11 mouse cellular contexts compared by ENCODE assay signal in the genomic region with DNA sequence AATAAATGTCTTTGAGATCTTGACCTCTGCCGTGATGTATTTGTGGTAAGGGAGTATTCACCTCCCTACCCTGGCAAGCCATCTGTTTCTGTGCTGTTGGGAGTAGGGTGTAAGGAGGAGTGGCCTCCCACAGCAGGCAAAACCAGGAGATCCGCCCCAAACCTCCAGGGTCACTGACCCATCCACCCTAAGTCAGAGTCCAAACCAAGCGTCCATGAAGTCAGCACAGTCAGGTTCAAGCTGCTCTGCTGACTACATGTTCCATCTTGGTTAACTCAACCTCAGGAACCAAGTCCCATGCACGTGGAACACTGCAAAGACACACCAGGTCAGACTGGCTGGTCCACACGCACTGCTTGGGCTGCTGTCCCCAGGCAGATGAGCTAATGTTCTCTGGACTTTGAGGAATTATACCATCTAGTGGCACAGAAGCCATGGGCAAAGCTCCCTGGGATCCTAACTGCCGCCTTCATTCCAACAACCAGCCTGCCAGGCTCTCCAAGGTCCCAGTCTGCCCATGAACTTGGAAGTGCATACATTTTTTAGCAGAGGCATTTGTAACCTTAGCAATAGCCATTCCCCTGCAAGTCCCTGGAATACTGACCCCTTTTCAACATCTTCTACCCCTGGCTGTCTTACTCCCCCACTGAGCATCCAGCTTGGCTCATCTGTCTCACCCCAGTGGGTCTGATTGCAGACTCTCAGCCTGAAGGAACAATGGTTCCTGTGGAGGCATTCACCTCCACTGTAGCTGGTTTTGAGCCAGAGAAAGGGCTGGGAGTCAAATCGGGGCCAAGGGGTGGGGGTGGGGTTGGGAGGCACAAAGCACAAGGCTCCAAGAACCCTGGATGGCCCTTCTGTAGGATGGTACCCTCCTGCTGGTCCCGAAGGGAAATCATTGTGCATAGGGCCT.
DNase-seq lines count a peak whose midpoint lies in the region; ATAC-seq and TF ChIP-seq lines count a peak whose summit lies in the region.
"Had no signal": no experiment of that assay in that cellular context is flagged by ENCODE, and none has a peak within 500 bp of the region (broad histone marks: within the 10 kb centered on the region; RNA-seq: fewer than 3 reads in every experiment).

No protein-coding gene starts in this region.

- no peak overlapping the region for H3K4me2 ChIP-seq in lung, embryonic 16.5 days (ENCODE audit: low read depth, low read length)
- no peak overlapping the region for H3K4me2 ChIP-seq in forebrain, embryonic 15.5 days (replicated peaks)
- no peak overlapping the region for H3K4me2 ChIP-seq in neural tube, embryonic 15.5 days

- no peak overlapping the region for H3K9ac ChIP-seq in lung, embryonic 16.5 days (ENCODE audit: low read length)
- no peak overlapping the region for H3K9ac ChIP-seq in forebrain, embryonic 15.5 days (replicated peaks)
- no peak overlapping the region for H3K9ac ChIP-seq in neural tube, embryonic 15.5 days (replicated peaks)

- no peak overlapping the region for H3K4me3 ChIP-seq in lung, embryonic 16.5 days (ENCODE audit: low read length)
- no peak overlapping the region for H3K4me3 ChIP-seq in lung, adult 2 months (replicated peaks; ENCODE audit: extremely low read depth, low read depth, low read length)
- H3K4me3 ChIP-seq in forebrain, embryonic 15.5 days = no peak overlapping the region
- H3K4me3 ChIP-seq in neural tube, embryonic 15.5 days (replicated peaks) = no peak overlapping the region

- TF ChIP-seq CTCF in lung, adult 2 months (IDR thresholded peaks at IDR 0.05; ENCODE audit: insufficient read depth, low read length) = no peak

- TF ChIP-seq POLR2A in lung, adult 2 months (IDR thresholded peaks at IDR 0.05; ENCODE audit: borderline replicate concordance, extremely low read depth, low read depth, low read length) = no peak

- H3K27ac ChIP-seq in lung, embryonic 16.5 days (ENCODE audit: low read length) = no peak overlapping the region
- H3K27ac ChIP-seq in forebrain, embryonic 15.5 days (replicated peaks) = peak overlapping the region; percentile 51; the same call in 1 of the 2 replicates
- H3K27ac ChIP-seq in neural tube, embryonic 15.5 days (replicated peaks) = peak overlapping the region; percentile 76

- no peak for DNase-seq in lung, adult 2 months
- DNase-seq in kidney, postnatal 36 days = peak; percentile 73 to 79
- no peak for DNase-seq in ovary, adult 18-20 months (ENCODE audit: low spot score)
- no peak for DNase-seq in thymus, postnatal 4 days
- DNase-seq in gastrocnemius, postnatal 14 days = no peak
- DNase-seq: adrenal gland, adult 8-10 months; cerebellum, adult 9-11 months; heart, postnatal 10 days had no signal

- H3K36me3 ChIP-seq in lung, embryonic 16.5 days (ENCODE audit: control insufficient read depth, insufficient read depth, low read length) = peaks cover 19% of the 10 kb centered on the region
- no peaks in the 10 kb centered on the region for H3K36me3 ChIP-seq in forebrain, embryonic 15.5 days
- no peaks in the 10 kb centered on the region; the same call in 1 of the 2 replicates for H3K36me3 ChIP-seq in neural tube, embryonic 15.5 days

- 60% methylated on average over 8 of the region's 8 CpGs for WGBS in lung, embryonic 16.5 days
- WGBS in lung, adult 2 months = 71% methylated on average over 8 of the region's 8 CpGs
- WGBS in forebrain, embryonic 15.5 days = 38% methylated on average over 8 of the region's 8 CpGs
- WGBS in neural tube, embryonic 15.5 days = 25% methylated on average over 8 of the region's 8 CpGs

- 0 out of 2 replicates have a peak, but pooled peaks have one; percentile 13 for ATAC-seq in lung, embryonic 16.5 days (ENCODE audit: low read depth)
- 0 out of 2 replicates have a peak, but pooled peaks have one; percentile 15 for ATAC-seq in forebrain, embryonic 15.5 days (replicated peaks)
- peak; percentile 77 for ATAC-seq in neural tube, embryonic 15.5 days (ENCODE audit: low FRiP score)

- no peaks in the 10 kb centered on the region for H3K4me1 ChIP-seq in lung, embryonic 16.5 days (replicated peaks; ENCODE audit: control insufficient read depth, insufficient read depth, low read length)
- no peaks in the 10 kb centered on the region for H3K4me1 ChIP-seq in lung, adult 2 months (ENCODE audit: control insufficient read depth, insufficient read depth, low read length)
- peaks cover 13% of the 10 kb centered on the region; the same call in 1 of the 2 replicates for H3K4me1 ChIP-seq in forebrain, embryonic 15.5 days
- peaks cover 22% of the 10 kb centered on the region for H3K4me1 ChIP-seq in neural tube, embryonic 15.5 days

- no peaks in the 10 kb centered on the region for H3K27me3 ChIP-seq in lung, embryonic 16.5 days (ENCODE audit: control insufficient read depth, insufficient read depth, low read depth, low read length)
- no peaks in the 10 kb centered on the region for H3K27me3 ChIP-seq in forebrain, embryonic 15.5 days
- H3K27me3 ChIP-seq in neural tube, embryonic 15.5 days (replicated peaks) = no peaks in the 10 kb centered on the region

- intact Hi-C loops in gastrocnemius, postnatal 14 days (cut with DNase I; ENCODE audit: low total_unique reads) = no loop called here

- H3K9me3 ChIP-seq in lung, embryonic 16.5 days (ENCODE audit: control insufficient read depth, low read length) = no peaks in the 10 kb centered on the region
- H3K9me3 ChIP-seq in forebrain, embryonic 15.5 days = no peaks in the 10 kb centered on the region
- no peaks in the 10 kb centered on the region for H3K9me3 ChIP-seq in neural tube, embryonic 15.5 days (replicated peaks)

Comparison
In these comparisons a context has a peak if more than half of its experiments do, and no peak if none do; other contexts are left out.
1. ATAC-seq: peak in every context shown above with its lines; median percentile 77 in neural tube, embryonic 15.5 days; 15 in forebrain, embryonic 15.5 days; 13 in lung, embryonic 16.5 days.
2. DNase-seq: peak in kidney, postnatal 36 days (2 of 2); none in lung, adult 2 months (single experiment), ovary, adult 18-20 months (single experiment), thymus, postnatal 4 days (single experiment) and gastrocnemius, postnatal 14 days (single experiment).